Mouse (Mus musculus): Measurements from ENCODE around the gene Hspa1b.
"Not testable (repeated sequence)": the region's sequence is repeated elsewhere in the genome, so short reads cannot be mapped to it uniquely, and the experiment has no call there.

Hspa1b gene

DNA sequence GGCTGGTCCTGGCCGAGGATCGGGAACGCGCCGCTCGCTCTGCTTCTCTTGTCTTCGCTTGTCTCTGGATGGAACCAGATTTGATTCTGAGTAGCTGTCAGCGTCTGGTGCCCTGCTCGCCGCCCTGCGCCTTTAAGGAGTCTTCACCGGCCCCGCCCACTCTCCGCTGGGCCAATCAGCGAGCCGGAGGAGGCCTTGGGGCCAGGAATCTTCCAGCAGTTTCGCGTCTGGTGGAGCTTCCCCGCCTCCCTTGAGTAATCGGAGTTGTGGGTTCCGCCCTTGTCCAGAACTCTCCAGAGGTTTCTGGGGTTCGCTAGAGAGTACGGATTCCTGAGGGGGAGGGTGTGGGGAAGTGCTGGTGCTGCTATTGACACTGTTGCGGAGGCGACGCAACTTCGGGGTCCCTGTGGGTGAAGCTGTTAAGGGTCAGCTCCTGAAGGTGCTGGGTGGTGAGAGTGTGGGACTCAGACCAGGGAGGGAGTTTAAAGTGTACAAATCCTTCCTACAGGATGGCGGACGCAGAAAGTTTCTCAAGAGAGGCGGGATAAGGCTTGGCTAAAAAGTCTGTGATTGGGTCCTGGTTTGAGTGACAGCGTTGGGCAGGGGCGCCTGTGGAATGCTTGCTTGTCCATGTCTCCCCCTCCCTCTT is at the start of gene Hspa1b:
Hspa1b (minus strand) TSS at position 109 of the 649 bp plus-strand sequence.
- peak within 1 kb of the TSS; percentile 78 for H3K4me3 ChIP-seq (replicated peaks; ENCODE audit: low read length)
- not testable (repeated sequence) for H3K9me3 ChIP-seq (ENCODE audit: low read length)
- H3K27me3 ChIP-seq (ENCODE audit: insufficient read depth, low read length) = peaks cover 42% of the 10 kb centered on the region

DNA sequence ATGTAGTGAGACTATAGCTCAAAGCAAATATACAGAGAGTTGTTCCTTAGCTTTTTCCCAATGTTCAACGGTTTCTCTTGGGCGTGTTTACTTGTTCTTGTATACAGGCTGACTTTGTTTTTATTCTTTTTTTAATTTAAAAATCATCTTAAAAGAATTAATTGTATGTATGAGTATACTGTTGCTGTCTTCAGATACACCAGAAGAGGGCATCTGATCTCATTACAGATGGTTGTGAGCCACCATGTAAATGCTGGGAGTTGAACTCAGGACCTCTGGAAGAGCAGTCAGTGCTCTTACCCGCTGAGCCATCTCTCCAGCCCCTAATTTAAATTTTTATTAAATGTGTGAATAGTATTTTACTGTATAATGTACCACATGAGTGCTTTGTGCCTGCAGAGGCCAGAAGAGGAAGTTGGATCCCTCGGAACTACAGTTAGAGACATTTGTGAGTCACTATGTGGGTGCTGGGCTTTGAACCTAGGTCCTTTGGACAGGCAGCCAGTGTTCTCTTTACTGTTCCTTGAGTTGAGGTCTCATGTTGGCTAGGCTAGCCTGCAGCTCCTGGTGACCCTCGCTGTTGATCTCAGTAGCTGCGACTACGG is 48.5 kb upstream of the Hspa1b start:
- Histone ChIP-seq H3K4me3 (replicated peaks; ENCODE audit: low read length) (no peak overlapping the region), H3K9me3 (ENCODE audit: low read length) (no peaks in the 10 kb centered on the region), H3K27me3 (ENCODE audit: insufficient read depth, low read length) (no peaks in the 10 kb centered on the region), H3K36me3 (ENCODE audit: insufficient read depth, low read length) (peaks cover 99% of the 10 kb centered on the region), H3K4me1 (replicated peaks; ENCODE audit: low read depth, low read length) (peaks cover 67% of the 10 kb centered on the region)
- no peak for TF ChIP-seq POU5F1 (IDR thresholded peaks at IDR 0.05; ENCODE audit: borderline replicate concordance, low read length)
- no peak for TF ChIP-seq NANOG (IDR thresholded peaks at IDR 0.05; ENCODE audit: borderline replicate concordance, low read length)
- no peak for TF ChIP-seq CTCF (conservative IDR thresholded peaks at IDR 0.05; ENCODE audit: low read length)

More for the DNA sequence above, at the start of gene Hspa1b:
- not testable (repeated sequence) for H3K36me3 ChIP-seq (ENCODE audit: insufficient read depth, low read length)
- H3K4me1 ChIP-seq (replicated peaks; ENCODE audit: low read depth, low read length) = peaks cover 33% of the 10 kb centered on the region

DNA sequence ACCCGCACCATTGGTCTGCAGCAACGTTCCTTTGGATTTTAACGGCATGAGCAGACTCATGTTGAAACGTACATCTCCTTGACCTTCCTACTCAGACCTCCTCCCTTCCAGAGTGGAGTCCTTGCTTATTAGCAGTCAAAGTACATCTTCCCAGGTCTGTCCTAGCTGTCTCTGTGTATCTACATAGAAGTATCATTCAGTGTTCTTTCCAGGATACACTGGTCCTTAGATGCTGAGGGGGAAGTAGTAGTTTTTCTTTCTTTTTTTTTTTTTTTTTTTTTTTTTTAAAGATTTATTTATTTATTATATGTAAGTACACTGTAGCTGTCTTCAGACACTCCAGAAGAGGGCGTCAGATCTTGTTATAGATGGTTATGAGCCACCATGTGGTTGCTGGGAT is 46.9 kb upstream of the Hspa1b start:
- not testable (repeated sequence) for H3K4me3 ChIP-seq (replicated peaks; ENCODE audit: low read length); H3K27me3 ChIP-seq (ENCODE audit: insufficient read depth, low read length); H3K9me3 ChIP-seq (ENCODE audit: low read length)
- Histone ChIP-seq H3K36me3 (ENCODE audit: insufficient read depth, low read length) (peaks cover 87% of the 10 kb centered on the region), H3K4me1 (replicated peaks; ENCODE audit: low read depth, low read length) (peaks cover 56% of the 10 kb centered on the region)

DNA sequence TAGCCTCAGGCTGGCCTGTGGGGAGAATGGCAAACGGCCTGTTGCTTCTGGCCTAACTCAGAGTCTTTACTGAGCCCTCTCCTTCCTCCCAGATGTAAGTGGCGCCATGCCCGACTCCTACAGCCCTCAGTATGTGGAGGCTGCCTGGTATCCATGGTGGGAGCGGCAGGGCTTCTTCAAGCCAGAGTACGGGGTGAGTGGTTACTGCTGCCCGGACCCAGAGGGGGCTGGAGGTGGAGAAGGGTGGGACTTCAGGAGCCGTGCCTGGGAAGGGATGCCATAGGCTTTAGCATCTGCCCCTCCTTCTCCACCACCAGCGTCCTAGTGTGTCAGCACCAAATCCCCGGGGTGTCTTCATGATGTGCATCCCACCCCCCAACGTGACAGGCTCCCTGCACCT is 46.1 kb upstream of the Hspa1b start:
- Histone ChIP-seq H3K36me3 (ENCODE audit: insufficient read depth, low read length) (peaks cover 79% of the 10 kb centered on the region), H3K27me3 (ENCODE audit: insufficient read depth, low read length) (no peaks in the 10 kb centered on the region), H3K4me1 (replicated peaks; ENCODE audit: low read depth, low read length) (peaks cover 49% of the 10 kb centered on the region), H3K4me3 (replicated peaks; ENCODE audit: low read length) (peak overlapping the region; percentile 35; the same call in 1 of the 2 replicates), H3K9me3 (ENCODE audit: low read length) (no peaks in the 10 kb centered on the region)
- no peak for TF ChIP-seq NANOG (IDR thresholded peaks at IDR 0.05; ENCODE audit: borderline replicate concordance, low read length)
- no peak for TF ChIP-seq CTCF (conservative IDR thresholded peaks at IDR 0.05; ENCODE audit: low read length)
- TF ChIP-seq POU5F1 (IDR thresholded peaks at IDR 0.05; ENCODE audit: borderline replicate concordance, low read length) = no peak

DNA sequence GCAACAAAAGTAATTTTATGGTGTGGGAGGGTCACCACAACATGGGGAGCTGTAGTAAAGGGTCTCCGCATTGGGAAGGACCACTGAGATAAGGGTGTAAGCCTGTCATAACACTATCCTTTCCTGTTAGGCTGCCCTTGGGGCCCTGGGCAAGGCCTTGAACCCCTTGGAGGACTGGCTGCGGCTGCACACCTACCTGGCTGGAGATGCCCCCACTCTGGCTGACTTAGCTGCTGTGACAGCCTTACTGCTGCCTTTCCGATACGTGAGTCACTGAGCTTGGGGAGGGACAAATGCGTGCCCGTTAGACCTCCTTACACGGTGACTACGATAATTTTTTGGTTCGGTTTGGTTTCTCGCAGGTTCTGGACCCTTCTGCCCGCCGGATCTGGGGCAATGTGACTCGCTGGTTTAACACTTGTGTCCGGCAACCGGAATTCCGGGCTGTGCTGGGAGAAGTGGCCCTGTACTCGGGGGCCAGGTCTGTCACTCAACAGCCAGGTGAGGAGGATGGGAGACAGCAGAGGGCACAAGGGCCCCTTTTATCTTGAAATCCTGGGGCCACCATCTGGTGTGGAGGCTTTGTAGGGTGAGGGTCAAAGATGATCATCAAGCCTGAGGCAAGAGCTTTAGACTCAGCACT is 45.2 kb upstream of the Hspa1b start:
- Histone ChIP-seq H3K36me3 (ENCODE audit: insufficient read depth, low read length) (peaks cover 71% of the 10 kb centered on the region), H3K27me3 (ENCODE audit: insufficient read depth, low read length) (no peaks in the 10 kb centered on the region), H3K9me3 (ENCODE audit: low read length) (no peaks in the 10 kb centered on the region)

DNA sequence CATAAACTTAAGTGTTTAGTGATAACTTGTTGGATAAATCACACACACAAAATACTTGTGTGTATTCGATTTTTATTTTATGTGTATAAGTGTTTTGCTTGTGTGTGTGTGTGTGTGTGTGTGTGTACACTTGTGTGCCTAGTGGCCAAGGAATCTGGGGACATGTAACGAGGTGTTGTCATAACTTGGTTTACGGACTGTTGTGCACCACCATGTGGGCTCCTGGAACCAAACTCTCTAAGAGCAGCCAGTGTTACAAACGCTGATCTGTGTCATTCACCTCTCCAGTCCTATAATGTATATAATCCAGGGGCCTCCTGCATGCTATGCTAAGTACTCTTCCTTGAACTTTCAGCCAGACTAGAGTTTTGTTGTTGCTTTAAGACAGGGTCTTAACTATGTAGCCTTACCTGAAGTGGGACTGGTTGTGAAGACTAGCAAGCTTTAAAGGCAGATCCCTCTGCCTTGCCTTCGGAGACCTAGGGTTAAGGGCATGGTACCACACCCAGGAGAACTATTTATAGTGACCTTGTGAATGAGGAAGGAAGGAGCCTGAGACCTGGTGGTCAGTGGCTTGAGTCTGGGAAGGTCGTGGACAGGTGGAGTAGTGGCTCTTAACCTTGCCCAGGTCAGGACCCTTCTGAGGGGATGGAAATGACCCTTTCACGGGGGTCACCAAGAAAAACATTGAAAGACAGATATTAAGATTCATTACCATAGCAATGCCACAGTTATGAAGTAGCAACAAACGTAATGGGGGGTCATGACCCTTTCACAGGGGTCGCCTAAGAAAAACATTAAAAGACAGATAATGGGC is 44.2 kb upstream of the Hspa1b start:
- peaks cover 71% of the 10 kb centered on the region for H3K36me3 ChIP-seq (ENCODE audit: insufficient read depth, low read length)
- no peak for TF ChIP-seq NANOG (IDR thresholded peaks at IDR 0.05; ENCODE audit: borderline replicate concordance, low read length)
- TF ChIP-seq POU5F1 (IDR thresholded peaks at IDR 0.05; ENCODE audit: borderline replicate concordance, low read length) = no peak
- no peaks in the 10 kb centered on the region for H3K27me3 ChIP-seq (ENCODE audit: insufficient read depth, low read length)
- H3K9me3 ChIP-seq (ENCODE audit: low read length) = no peaks in the 10 kb centered on the region
- H3K4me3 ChIP-seq (replicated peaks; ENCODE audit: low read length) = peak overlapping the region; percentile 97
- peaks cover 64% of the 10 kb centered on the region for H3K4me1 ChIP-seq (replicated peaks; ENCODE audit: low read depth, low read length)

More for the DNA sequence above, 45.2 kb upstream of the Hspa1b start:
- H3K4me3 ChIP-seq (replicated peaks; ENCODE audit: low read length) = 0 out of 2 replicates have a peak overlapping the region, but pooled peaks have one; percentile 35
- no peak for TF ChIP-seq NANOG (IDR thresholded peaks at IDR 0.05; ENCODE audit: borderline replicate concordance, low read length)
- no peak for TF ChIP-seq CTCF (conservative IDR thresholded peaks at IDR 0.05; ENCODE audit: low read length)
- no peak for TF ChIP-seq POU5F1 (IDR thresholded peaks at IDR 0.05; ENCODE audit: borderline replicate concordance, low read length)
- peaks cover 56% of the 10 kb centered on the region for H3K4me1 ChIP-seq (replicated peaks; ENCODE audit: low read depth, low read length)

DNA sequence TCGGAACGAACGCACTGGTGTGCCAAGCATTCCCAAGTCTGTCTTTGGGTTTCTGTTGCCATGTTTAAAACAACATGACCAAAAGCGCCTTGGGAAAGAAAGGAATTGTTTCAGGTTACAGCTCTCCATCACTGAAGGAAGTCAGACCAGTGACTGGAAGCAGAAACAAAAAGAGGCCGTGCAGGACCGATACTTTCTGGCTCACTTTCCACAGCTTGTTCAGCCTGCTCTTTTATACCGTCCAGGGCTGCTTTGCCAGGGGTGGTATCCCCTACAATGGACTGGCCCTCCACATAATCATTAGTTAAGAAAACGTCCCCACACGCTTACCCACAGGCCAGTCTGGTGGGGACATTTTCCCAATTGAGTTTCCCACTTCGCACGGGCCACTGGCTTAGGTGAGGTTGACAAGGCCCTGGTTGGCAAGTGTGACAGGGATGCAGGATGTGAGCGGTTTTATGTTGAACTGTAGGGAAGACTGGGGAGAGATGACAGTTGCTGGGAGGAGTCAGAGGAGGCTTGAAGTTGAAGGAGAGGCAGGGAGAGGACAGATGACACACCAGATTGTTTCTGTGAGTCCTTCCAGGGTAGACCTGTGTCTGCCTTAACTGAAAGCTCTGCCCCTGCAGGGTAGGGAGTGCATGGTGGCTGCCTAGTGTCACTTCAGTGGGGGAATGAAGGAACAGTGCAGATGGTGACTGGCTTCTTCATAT is 43.3 kb upstream of the Hspa1b start:
- no peaks in the 10 kb centered on the region for H3K27me3 ChIP-seq (ENCODE audit: insufficient read depth, low read length)
- peaks cover 71% of the 10 kb centered on the region for H3K36me3 ChIP-seq (ENCODE audit: insufficient read depth, low read length)
- H3K4me1 ChIP-seq (replicated peaks; ENCODE audit: low read depth, low read length) = peaks cover 66% of the 10 kb centered on the region
- TF ChIP-seq POU5F1 (IDR thresholded peaks at IDR 0.05; ENCODE audit: borderline replicate concordance, low read length) (no peak), CTCF (conservative IDR thresholded peaks at IDR 0.05; ENCODE audit: low read length) (no peak), NANOG (IDR thresholded peaks at IDR 0.05; ENCODE audit: borderline replicate concordance, low read length) (no peak)
- no peaks in the 10 kb centered on the region for H3K9me3 ChIP-seq (ENCODE audit: low read length)
- H3K4me3 ChIP-seq (replicated peaks; ENCODE audit: low read length) = peak overlapping the region; percentile 97

All from E14TG2a.4 (cell line).